ENCODE assay signal across 8 mouse cellular contexts in genomic region chr1:170868107-170868904, GRCm38 (mm10). TPM values are rescaled to one million over a fixed set of nuclear protein-coding genes. Genes with fewer than 3 reads are reported as not detected.
DNase-seq lines count a peak whose midpoint lies in the region; ATAC-seq and TF ChIP-seq lines count a peak whose summit lies in the region.

No protein-coding gene starts in this region.

- no peak for TF ChIP-seq CTCF in MEL (IDR thresholded peaks at IDR 0.05 in 2 of 3, conservative IDR thresholded peaks at IDR 0.05 in 1 of 3; ENCODE audit: control insufficient read depth in 1 of 3, insufficient read depth in 1 of 3, low read depth in 2 of 3, low read length in 3 of 3, poor library complexity in 1 of 3, severe bottlenecking in 1 of 3)

- peak overlapping the region; percentile 65 for H3K4me2 ChIP-seq in forebrain, embryonic 15.5 days (replicated peaks)
- peak overlapping the region; percentile 74 for H3K4me2 ChIP-seq in neural tube, embryonic 14.5 days (ENCODE audit: low read depth, low read length)

- peak; percentile 91 for DNase-seq in MEL (ENCODE audit: low read depth, low spot score)
- DNase-seq in cerebellum, adult 18-20 months = peak; percentile 89 to 90
- DNase-seq in heart, postnatal 25 days (ENCODE audit: low spot score) = peak; percentile 26
- peak; percentile 77 for DNase-seq in layer of hippocampus, adult 11-12 months (ENCODE audit: low spot score)
- DNase-seq in lung, adult 18-20 months = peak; percentile 79 to 83
- DNase-seq in testis, postnatal 14 days (ENCODE audit: low spot score) = peak; percentile 79

- WGBS in forebrain, embryonic 15.5 days = under 1% methylated on average over 33 of the region's 33 CpGs
- WGBS in neural tube, embryonic 14.5 days = under 1% methylated on average over 33 of the region's 33 CpGs

- peaks cover 0 to 29% of the 10 kb centered on the region in 2 experiments; a peak in 2 of 4 replicates for H3K36me3 ChIP-seq in MEL (ENCODE audit: control insufficient read depth in 1 of 2, insufficient read depth in 2 of 2, low read length in 2 of 2)
- H3K36me3 ChIP-seq in forebrain, embryonic 15.5 days = peaks cover 4% of the 10 kb centered on the region; the same call in 1 of the 2 replicates
- H3K36me3 ChIP-seq in neural tube, embryonic 14.5 days (ENCODE audit: control insufficient read depth, insufficient read depth, low read length) = no peaks in the 10 kb centered on the region; the same call in 1 of the 2 replicates

- H3K27me3 ChIP-seq in MEL (ENCODE audit: control insufficient read depth in 1 of 2, insufficient read depth in 2 of 2, low read length in 2 of 2) = no peaks in the 10 kb centered on the region
- no peaks in the 10 kb centered on the region for H3K27me3 ChIP-seq in forebrain, embryonic 15.5 days
- no peaks in the 10 kb centered on the region for H3K27me3 ChIP-seq in neural tube, embryonic 14.5 days (ENCODE audit: control insufficient read depth, insufficient read depth, low read length)

- H3K27ac ChIP-seq in MEL (ENCODE audit: control insufficient read depth, low read depth, low read length) = peak overlapping the region; percentile 83
- no peak overlapping the region for H3K27ac ChIP-seq in forebrain, embryonic 15.5 days (replicated peaks)
- H3K27ac ChIP-seq in neural tube, embryonic 14.5 days (ENCODE audit: low read depth, low read length) = peak overlapping the region; percentile 52; the same call in 1 of the 2 replicates

- H3K9me3 ChIP-seq in MEL (replicated peaks; ENCODE audit: insufficient read depth, low read length) = no peaks in the 10 kb centered on the region
- no peaks in the 10 kb centered on the region for H3K9me3 ChIP-seq in forebrain, embryonic 15.5 days
- no peaks in the 10 kb centered on the region for H3K9me3 ChIP-seq in neural tube, embryonic 14.5 days (ENCODE audit: control insufficient read depth, low read length)

- peaks cover 28% of the 10 kb centered on the region for H3K79me2 ChIP-seq in MEL (ENCODE audit: control insufficient read depth, insufficient read depth, low read length, poor library complexity)

- peak in 1 of 2 experiments; percentile 48; a peak in 2 of 4 replicates for TF ChIP-seq EP300 in MEL (IDR thresholded peaks at IDR 0.05; ENCODE audit: low read depth in 1 of 2, low read length in 2 of 2)

- TF ChIP-seq RAD21 in MEL (IDR thresholded peaks at IDR 0.05; ENCODE audit: low read depth, low read length) = no peak

- intact Hi-C loops in heart, postnatal 25 days (cut with DNase I) = loop anchor here (2.0 kb wide), 1 partner anchor 16 kb away; the partner anchor contains the start of genes Dusp12 and Gm26620

- peak overlapping the region; percentile 63 to 87 for H3K4me3 ChIP-seq in MEL (ENCODE audit: control insufficient read depth in 1 of 2, insufficient read depth in 1 of 2, low read depth in 2 of 2, low read length in 2 of 2)
- peak overlapping the region; percentile 86 for H3K4me3 ChIP-seq in forebrain, embryonic 15.5 days
- H3K4me3 ChIP-seq in neural tube, embryonic 14.5 days (ENCODE audit: low read depth, low read length) = peak overlapping the region; percentile 88

- peak overlapping the region; percentile 94 for H3K9ac ChIP-seq in MEL (ENCODE audit: control insufficient read depth, low read depth, low read length, poor library complexity, severe bottlenecking)
- H3K9ac ChIP-seq in forebrain, embryonic 15.5 days (replicated peaks) = peak overlapping the region; percentile 89
- peak overlapping the region; percentile 54; the same call in 1 of the 2 replicates for H3K9ac ChIP-seq in neural tube, embryonic 14.5 days (replicated peaks; ENCODE audit: low read depth, low read length)

- peaks cover 0 to 14% of the 10 kb centered on the region in 2 experiments; a peak in 2 of 4 replicates for H3K4me1 ChIP-seq in MEL (ENCODE audit: control insufficient read depth in 1 of 2, insufficient read depth in 2 of 2, low read length in 2 of 2)
- peaks cover 13% of the 10 kb centered on the region for H3K4me1 ChIP-seq in forebrain, embryonic 15.5 days
- H3K4me1 ChIP-seq in neural tube, embryonic 14.5 days (ENCODE audit: control insufficient read depth, insufficient read depth, low read length) = 0 out of 2 replicates have a peak, but pooled peaks cover 7% of the 10 kb centered on the region

- TF ChIP-seq POLR2A in MEL (IDR thresholded peaks at IDR 0.05; ENCODE audit: control insufficient read depth in 1 of 2, insufficient read depth in 1 of 2, low read depth in 1 of 2, low read length in 2 of 2, poor library complexity in 1 of 2) = peak in 1 of 2 experiments; percentile 45; a peak in 1 of 4 replicates

- ATAC-seq in forebrain, embryonic 15.5 days (replicated peaks) = peak; percentile 90
- ATAC-seq in neural tube, embryonic 14.5 days (ENCODE audit: low read depth) = peak; percentile 90

TF ChIP-seq in MEL, 35 proteins besides CTCF, POLR2A, EP300 and RAD21 (continues in another document):
- TF ChIP-seq MAX (IDR thresholded peaks at IDR 0.05; ENCODE audit: low read length) (peak; percentile 95), NELFE (IDR thresholded peaks at IDR 0.05; ENCODE audit: low read depth, low read length) (peak; percentile 37), TBP (IDR thresholded peaks at IDR 0.05; ENCODE audit: low read depth, low read length) (peak; percentile 68), ZKSCAN1 (IDR thresholded peaks at IDR 0.05; ENCODE audit: low read depth, low read length) (no peak), CHD1 (IDR thresholded peaks at IDR 0.05; ENCODE audit: low read depth, low read length) (peak; percentile 93; the same call in 1 of the 2 replicates), SMC3 (IDR thresholded peaks at IDR 0.05; ENCODE audit: low read depth, low read length) (no peak), E2F4 (IDR thresholded peaks at IDR 0.05; ENCODE audit: borderline replicate concordance, low read depth, low read length) (no peak), HCFC1 (IDR thresholded peaks at IDR 0.05; ENCODE audit: low read depth, low read length) (peak; percentile 88), ZNF384 (IDR thresholded peaks at IDR 0.05; ENCODE audit: low read depth, low read length) (no peak), TCF12 (IDR thresholded peaks at IDR 0.05; ENCODE audit: low read depth, low read length) (peak; percentile 61; the same call in 1 of the 2 replicates), GATA1 (IDR thresholded peaks at IDR 0.05; ENCODE audit: low read depth, low read length) (no peak), POLR2AphosphoS2 (IDR thresholded peaks at IDR 0.05; ENCODE audit: low read length) (no peak), MYC (IDR thresholded peaks at IDR 0.05; ENCODE audit: low read depth, low read length) (peak; percentile 97), RCOR1 (IDR thresholded peaks at IDR 0.05; ENCODE audit: low read depth, low read length) (no peak), ZC3H11A (IDR thresholded peaks at IDR 0.05; ENCODE audit: low read depth, low read length) (peak; percentile 38; the same call in 1 of the 2 replicates), USF1 (IDR thresholded peaks at IDR 0.05; ENCODE audit: low read depth, low read length) (no peak; the same call in 1 of the 2 replicates), TAL1 (IDR thresholded peaks at IDR 0.05; ENCODE audit: low read length) (no peak), ETS1 (IDR thresholded peaks at IDR 0.05; ENCODE audit: low read depth, low read length) (peak; percentile 81), JUND (IDR thresholded peaks at IDR 0.05; ENCODE audit: low read depth, low read length) (no peak), KAT2A (conservative IDR thresholded peaks at IDR 0.05; ENCODE audit: low read depth, low read length) (peak; percentile 58; the same call in 1 of the 2 replicates)

RNA-seq across cellular contexts. Expression of gene Atf6, which starts 0.7 kb away (rescaled TPM):
- total RNA-seq in MEL (2012; rRNA removed) = 11.7 and 14.3 TPM in 2 replicates
- polyA plus RNA-seq in MEL (2012; ENCODE audit: insufficient read depth in 1 of 2, insufficient read length in 2 of 2, low read depth in 1 of 2, low replicate concordance in 2 of 2, missing spikeins in 1 of 2) = 10 to 100 TPM in 1 of 2 experiments, not detected in 1; 16.4 TPM
- polyA plus RNA-seq in forebrain, embryonic 15.5 days (2015; fragmentation: Nextera tagmentation; extraction: Ambion mirVana) = 7.6 and 7.7 TPM in 2 replicates
- total RNA-seq in heart, postnatal 25 days (2021) = 10 to 100 TPM; 56.5 to 58.9 TPM
- polyA plus RNA-seq in neural tube, embryonic 14.5 days (2014; fragmentation: Nextera tagmentation; extraction: Ambion mirVana) = 10.1 and 11.6 TPM in 2 replicates

RNA-seq across cellular contexts. Expression of gene Gm26620, which starts 16.6 kb away (rescaled TPM):
- 3.1 and 5.5 TPM in 2 replicates for total RNA-seq in MEL (2012; rRNA removed)
- 1 to 10 TPM in 1 of 2 experiments, not detected in 1; 1.0 TPM for polyA plus RNA-seq in MEL (2012; ENCODE audit: insufficient read depth in 1 of 2, insufficient read length in 2 of 2, low read depth in 1 of 2, low replicate concordance in 2 of 2, missing spikeins in 1 of 2)
- polyA plus RNA-seq in forebrain, embryonic 15.5 days (2015; fragmentation: Nextera tagmentation; extraction: Ambion mirVana) = 0.22 and 0.40 TPM in 2 replicates
- total RNA-seq in heart, postnatal 25 days (2021) = under 1 TPM; 0.31 to 0.34 TPM
- 0.62 TPM in 1 of 2 replicates, not detected in the other for polyA plus RNA-seq in neural tube, embryonic 14.5 days (2014; fragmentation: Nextera tagmentation; extraction: Ambion mirVana)

RNA-seq across cellular contexts. Expression of gene Dusp12, which starts 17.0 kb away (rescaled TPM):
- total RNA-seq in MEL (2012; rRNA removed) = 41.8 and 50.0 TPM in 2 replicates
- polyA plus RNA-seq in MEL (2012; ENCODE audit: insufficient read depth in 1 of 2, insufficient read length in 2 of 2, low read depth in 1 of 2, low replicate concordance in 2 of 2, missing spikeins in 1 of 2) = 10 to 100 TPM in 1 of 2 experiments, not detected in 1; 33.8 TPM
- polyA plus RNA-seq in forebrain, embryonic 15.5 days (2015; fragmentation: Nextera tagmentation; extraction: Ambion mirVana) = 36.4 and 36.8 TPM in 2 replicates
- total RNA-seq in heart, postnatal 25 days (2021) = 1 to 10 TPM; 6.7 to 7.0 TPM
- 44.6 and 51.0 TPM in 2 replicates for polyA plus RNA-seq in neural tube, embryonic 14.5 days (2014; fragmentation: Nextera tagmentation; extraction: Ambion mirVana)

RNA-seq across cellular contexts. Expression of gene Fcrlb, which starts 44.4 kb away (rescaled TPM):
- total RNA-seq in MEL (2012; rRNA removed) = not detected in 2 replicates
- polyA plus RNA-seq in MEL (2012; ENCODE audit: insufficient read depth in 1 of 2, insufficient read length in 2 of 2, low read depth in 1 of 2, low replicate concordance in 2 of 2, missing spikeins in 1 of 2) = not detected
- 0.22 and 0.28 TPM in 2 replicates for polyA plus RNA-seq in forebrain, embryonic 15.5 days (2015; fragmentation: Nextera tagmentation; extraction: Ambion mirVana)
- not detected for total RNA-seq in heart, postnatal 25 days (2021)
- polyA plus RNA-seq in neural tube, embryonic 14.5 days (2014; fragmentation: Nextera tagmentation; extraction: Ambion mirVana) = 0.70 and 1.2 TPM in 2 replicates

RNA-seq across cellular contexts. Expression of gene Fcrla, which starts 59.1 kb away (rescaled TPM):
- 0.12 and 0.39 TPM in 2 replicates for total RNA-seq in MEL (2012; rRNA removed)
- under 1 TPM in 1 of 2 experiments, not detected in 1; 0.18 TPM for polyA plus RNA-seq in MEL (2012; ENCODE audit: insufficient read depth in 1 of 2, insufficient read length in 2 of 2, low read depth in 1 of 2, low replicate concordance in 2 of 2, missing spikeins in 1 of 2)
- not detected in 2 replicates for polyA plus RNA-seq in forebrain, embryonic 15.5 days (2015; fragmentation: Nextera tagmentation; extraction: Ambion mirVana)
- under 1 TPM; 0.45 to 0.73 TPM for total RNA-seq in heart, postnatal 25 days (2021)
- polyA plus RNA-seq in neural tube, embryonic 14.5 days (2014; fragmentation: Nextera tagmentation; extraction: Ambion mirVana) = not detected in 2 replicates

Comparison
In these comparisons a context has a peak if more than half of its experiments do, and no peak if none do; other contexts are left out.
1. DNase-seq: peak in every context shown above with its lines; median percentile 91 in MEL; 90 in cerebellum, adult 18-20 months; 81 in lung, adult 18-20 months; 79 in testis, postnatal 14 days; 77 in layer of hippocampus, adult 11-12 months; 26 in heart, postnatal 25 days.